Mouse (Mus musculus) WW6 (cell line): ENCODE data around the gene Cobl.

ENCODE experiments used
- DNase-seq: peaks from one replicate; pipeline ENCODE4 v3.0.0-alpha.2; 2013; ENCODE audit warnings: low read depth, low spot score

Gene Cobl

DNA sequence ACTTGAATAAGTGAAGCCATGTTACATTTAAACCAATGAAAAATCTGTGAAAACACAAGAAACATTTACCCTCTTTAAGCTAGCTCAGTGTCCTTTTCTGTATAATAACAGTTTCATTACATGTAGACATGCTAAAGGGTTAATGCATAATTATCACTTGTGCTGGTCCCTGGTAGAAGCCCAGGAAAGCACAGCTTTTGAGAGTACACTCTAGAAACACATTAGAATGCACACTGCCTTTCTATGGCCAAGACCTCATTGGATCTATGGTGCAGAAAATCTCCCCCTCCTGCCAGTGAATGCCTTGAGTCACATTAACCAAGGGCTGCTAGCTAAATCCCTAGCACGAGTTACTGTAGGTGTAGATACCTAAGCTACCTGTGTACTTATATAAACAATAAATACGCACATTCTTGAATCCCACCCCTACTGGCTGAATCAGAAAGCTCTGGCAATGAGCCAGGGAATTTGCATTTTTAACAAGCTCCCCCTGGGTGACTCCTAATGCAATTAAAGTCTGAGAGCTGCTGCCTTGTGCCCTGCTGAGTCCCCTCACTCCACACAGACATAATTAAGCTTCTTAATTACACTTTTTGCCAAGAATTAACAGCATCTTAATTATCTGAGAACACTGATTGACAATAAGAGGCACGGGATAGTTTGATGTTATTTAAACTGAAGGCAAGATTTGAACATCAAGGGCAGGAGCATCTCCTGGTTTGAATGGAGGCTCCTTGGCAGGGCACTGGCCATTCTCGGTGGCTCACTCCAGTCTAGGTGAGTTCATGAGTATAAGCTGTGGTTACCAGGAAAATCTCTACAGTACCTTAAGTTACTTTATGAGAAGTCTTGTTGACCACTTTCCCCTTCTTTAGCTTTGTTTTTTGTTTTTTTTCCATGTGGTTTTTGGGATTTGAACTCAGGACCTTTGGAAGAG lies 244.9 kb downstream of the Cobl start:
- no peak for DNase-seq

DNA sequence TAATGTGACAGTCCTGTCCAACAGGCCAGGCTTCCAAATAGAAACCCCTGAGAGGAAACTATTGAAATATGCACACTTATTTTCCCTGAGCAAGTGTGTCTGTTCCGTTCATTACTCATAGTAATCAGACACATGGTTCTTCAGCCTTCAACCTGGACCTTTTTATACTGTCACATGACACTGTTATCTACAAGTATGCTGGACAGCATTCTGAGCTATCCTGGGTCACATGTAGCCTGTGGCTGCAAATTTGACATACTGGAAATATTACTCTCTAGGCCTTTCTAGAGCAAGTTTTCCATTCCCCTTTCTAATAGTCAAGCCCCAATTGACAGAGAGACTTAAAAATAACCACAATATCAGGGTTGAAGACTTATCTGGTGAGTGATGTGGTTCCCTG lies 247.9 kb downstream of the Cobl start:
- no peak for DNase-seq

DNA sequence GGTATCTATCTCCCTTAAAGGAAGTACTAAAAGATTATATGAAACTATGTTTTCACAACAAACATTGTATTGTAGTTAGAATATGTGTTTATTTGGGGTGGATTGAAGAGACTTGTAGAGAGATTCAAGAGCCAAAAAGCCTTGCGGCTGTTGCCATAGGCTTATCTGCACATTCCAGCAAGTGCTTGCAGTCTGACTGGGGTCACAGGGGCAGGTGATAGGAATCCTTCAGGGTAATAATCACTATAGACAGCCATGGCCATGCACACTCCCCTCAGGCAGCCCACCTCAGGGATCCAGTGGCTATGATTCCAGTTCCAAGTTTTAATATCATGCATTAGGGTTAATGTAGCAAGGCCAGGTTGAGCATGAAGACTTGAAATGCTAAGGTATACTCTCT lies 249.2 kb downstream of the Cobl start:
- DNase-seq: no peak

DNA sequence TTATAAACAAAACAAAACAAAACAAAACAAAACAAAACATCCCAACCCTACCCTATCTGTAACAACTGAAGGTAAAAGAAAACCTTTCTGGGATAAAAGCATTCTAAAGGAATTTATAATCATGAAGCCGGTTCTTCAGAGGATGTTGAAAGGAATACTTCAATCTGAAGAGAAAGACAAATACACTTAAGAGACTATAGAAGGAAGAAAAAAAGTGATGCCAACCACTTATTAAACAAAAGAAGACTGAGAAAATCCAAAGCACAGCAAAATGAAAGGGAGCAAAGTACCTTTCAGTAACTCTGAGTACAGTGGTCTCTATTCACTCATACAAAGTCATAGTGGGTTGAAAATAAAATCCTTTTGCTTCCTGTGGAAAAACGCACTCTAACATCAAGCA lies 256.2 kb downstream of the Cobl start:
- no peak for DNase-seq

DNA sequence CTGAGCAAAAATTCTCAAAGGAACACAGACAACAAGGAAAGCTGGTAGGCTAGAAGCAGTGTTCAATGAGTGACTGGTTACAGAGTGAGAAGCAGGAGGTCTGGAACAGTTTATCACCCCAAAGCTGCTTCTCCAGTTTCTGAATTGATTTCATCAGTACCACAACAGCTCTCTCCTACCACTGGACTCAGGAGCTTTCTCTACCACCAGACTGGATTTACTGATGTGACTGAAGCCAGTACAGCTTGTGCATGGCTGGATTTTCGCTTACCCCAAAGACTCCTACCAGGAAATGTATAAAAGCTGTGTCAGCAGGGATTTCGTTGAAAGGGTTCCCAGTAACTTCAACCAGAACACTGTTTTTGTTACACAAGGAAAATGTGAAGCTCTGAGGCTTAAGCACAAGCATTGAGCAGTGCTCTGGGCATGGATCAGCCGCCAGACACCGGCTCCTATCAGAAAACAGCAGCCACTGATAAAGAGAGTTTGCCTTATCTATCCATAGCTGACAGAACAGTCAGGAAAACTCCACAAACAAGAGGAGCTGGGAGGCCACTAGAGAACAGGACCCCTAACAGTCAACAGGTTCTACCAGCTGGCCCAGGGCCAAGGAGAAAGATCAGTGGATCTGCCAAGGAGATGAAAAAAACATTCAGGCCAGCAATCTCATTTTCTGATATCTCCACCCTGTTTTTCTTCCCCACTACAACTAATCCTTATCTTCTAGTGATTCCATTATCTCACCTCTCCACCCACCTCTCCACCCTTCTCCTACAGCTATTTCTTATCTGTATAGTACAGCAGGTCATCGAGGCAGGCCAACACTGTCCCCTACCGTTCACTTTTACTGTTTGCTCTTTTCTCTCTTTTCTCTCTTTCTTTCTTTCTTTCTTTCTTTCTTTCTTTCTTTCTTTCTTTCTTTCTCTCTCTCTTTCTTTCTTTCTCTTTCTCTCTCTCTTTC lies 259.3 kb downstream of the Cobl start:
- DNase-seq: no peak

DNA sequence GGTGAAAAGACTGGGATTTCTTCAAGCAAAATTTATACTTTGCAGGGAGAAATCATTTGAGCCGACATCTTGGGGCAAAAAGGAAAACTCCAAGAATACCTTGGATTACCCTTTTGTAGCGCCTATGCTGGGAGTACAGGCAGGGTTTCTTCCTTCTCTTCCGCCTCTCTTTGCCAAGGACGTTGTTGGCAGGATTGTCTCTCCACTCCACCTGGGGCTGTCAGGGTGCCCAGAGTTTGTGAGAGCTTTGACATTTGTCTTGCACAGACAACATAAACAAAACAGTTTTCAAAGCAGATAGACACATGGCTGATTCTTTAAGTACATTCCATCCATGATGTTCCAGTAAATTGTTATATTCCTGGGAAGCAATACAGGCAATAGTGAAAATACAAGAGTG lies 265.3 kb downstream of the Cobl start:
- DNase-seq: no peak

DNA sequence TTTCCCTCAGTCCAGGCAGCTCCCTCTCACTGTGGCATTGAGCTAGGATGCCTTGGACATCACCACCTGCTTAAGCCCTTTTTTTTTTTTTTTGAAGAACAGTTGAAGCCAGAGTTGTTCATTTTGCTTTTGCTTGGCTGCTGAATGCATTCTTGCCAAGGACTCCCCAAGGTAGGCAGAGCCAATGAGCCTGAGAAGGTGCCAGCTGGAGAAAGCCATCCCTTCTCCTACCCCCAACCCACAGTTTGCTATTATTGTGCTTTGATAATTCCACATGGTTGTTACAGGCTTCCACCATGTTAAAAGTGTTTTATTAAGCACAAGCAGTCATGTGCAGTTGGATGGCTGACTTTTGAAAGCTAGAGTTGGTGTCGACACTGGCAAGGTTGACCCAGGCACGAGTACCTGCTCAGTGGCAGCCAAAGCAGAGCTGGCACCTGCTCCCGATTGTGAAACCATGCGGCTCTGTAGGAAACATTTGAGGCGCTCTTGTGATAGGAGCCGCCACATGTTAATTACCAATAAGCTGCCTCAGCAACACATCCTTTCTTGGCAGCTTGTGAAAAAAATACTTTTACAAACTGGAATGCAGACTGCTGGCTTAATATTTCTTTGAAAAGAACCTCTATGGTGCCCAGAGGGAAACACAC lies 265.9 kb downstream of the Cobl start:
- no peak for DNase-seq

DNA sequence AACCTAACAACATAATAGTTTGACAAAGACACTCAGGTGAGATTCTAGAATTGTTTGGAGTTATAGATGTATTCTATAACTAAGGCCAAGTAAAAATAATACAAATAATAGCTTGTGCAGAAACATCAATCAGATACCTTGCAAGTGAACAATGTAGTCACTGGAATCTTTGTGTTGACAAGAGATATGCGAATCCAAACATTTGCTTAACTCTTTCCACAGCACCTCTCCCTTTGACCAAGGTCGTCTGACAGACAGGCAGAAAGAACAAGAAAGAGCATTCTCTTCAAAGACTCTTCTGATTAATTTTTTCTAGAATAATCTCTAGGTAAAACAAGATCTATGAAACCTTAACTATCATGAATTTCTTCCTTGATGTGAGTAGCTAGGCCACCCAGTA lies 266.7 kb downstream of the Cobl start:
- DNase-seq: no peak

DNA sequence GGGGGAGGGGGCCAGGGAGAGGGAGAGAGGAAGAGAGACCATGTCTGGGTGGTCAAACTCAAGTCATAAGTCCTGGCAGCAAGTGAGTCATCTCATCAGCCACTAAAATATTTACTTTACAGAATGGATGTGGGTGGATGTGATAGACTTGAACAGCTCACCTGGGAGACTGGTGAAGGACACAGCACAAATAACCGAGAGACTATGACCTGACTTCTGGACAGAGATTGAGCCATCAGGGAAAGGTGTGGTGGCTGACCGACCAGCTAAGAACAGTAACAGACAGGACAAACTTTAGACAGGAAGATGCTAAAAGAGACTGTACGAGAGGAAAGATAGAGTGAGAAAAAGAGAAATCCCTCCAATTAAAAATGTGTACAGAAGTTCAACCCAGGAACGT lies 267.2 kb downstream of the Cobl start:
- no peak for DNase-seq

DNA sequence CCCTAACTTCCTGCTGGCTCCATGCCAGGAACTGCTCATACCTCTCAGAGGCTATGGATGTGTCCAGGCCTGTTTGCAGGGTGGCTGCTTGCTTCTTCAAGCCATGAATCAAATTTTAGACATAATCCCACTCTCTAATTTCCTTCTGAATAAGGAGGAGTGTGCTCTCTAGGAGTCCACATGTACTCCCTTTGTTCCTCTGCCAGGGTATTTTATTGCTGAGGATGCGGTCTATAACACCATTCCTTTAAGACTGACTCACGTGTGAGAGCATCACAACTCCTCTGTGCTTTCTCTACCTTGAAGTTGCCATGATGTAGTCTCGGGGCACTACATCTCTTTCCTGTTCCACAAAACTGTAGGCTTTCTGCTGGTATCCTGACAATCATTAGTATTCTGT lies 269.4 kb downstream of the Cobl start:
- no peak for DNase-seq

DNA sequence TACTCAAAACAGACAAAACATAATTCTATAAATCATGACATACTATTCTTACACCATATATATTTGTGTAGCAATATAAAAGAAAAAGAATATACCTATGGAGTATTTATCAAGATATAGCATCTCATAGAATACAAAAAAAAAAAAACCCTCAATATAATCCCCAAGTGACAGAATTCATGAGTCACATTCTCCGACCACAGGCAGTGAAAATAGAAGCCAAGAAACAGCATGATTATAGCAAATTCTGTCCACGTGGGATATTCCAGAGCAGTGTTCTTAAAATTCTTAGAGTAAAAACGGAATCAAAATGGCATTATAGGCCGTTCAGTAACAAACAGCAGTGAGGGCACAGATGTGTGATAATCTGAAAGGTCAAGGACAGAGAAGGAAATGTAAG lies 271.4 kb downstream of the Cobl start:
- DNase-seq: no peak

DNA sequence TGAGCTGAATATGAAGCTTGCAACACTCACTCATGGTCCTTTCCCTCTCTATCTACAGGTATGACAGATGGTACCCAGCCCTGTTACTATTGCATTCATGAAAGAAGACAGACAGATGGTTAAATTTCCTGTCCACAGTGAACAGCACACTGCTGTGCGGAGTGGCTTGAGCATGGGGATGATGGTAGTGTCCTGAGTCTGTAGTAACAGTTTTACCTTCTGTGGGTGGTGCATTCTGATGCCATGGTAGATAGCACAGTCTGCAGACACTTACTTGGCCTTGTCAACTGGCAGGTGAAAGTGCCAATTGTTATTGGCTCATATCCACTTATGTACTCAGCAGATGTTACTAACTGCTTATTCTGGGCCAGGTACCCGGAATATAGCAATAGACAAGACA lies 273.4 kb downstream of the Cobl start:
- no peak for DNase-seq

DNA sequence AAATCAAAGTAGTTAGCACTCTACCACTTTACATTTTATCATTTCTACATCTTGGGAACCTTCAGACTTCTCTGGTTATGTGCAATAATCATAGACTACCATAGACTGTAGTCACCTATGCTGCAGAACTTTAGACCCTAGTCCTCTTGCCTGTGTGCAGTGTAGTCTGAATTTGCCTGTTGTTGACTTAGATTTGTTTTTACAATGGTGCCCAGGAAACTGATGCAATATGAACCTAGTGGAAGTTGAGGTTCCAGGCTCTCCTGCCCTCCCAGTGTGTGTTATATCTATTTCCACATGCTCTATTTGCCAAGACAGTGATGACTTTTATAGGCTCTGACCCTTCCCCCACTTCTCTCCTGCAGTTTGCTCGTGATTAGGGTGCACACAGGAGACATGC lies 274.3 kb downstream of the Cobl start:
- no peak for DNase-seq
